Mouse (Mus musculus): ENCODE measurements around the gene Lasp1. TPM values are rescaled to one million over a fixed set of nuclear protein-coding genes. Genes with fewer than 3 reads are reported as not detected.

The Lasp1 gene
- polyA plus RNA-seq, 1 experiment: 167 TPM

- Histone ChIP-seq H3K36me3 (ENCODE audit: control insufficient read depth, insufficient read depth, low read length) (peaks cover 27% of the 10 kb centered on the region), H3K27ac (ENCODE audit: control insufficient read depth, insufficient read depth, low read length) (no peak overlapping the region), H3K4me3 (ENCODE audit: control insufficient read depth, insufficient read depth, low read length) (no peak overlapping the region), H3K4me1 (replicated peaks; ENCODE audit: control insufficient read depth, insufficient read depth, low read length) (peaks cover 40% of the 10 kb centered on the region), H3K27me3 (ENCODE audit: control insufficient read depth, insufficient read depth, low read length) (no peaks in the 10 kb centered on the region)
- WGBS: 93% methylated on average over 3 of the region's 3 CpGs
- DNase-seq: no peak
- TF ChIP-seq POLR2A (IDR thresholded peaks at IDR 0.05; ENCODE audit: control insufficient read depth, extremely low read depth, insufficient read depth, low read length, poor library complexity): no peak
- TF ChIP-seq CTCF (IDR thresholded peaks at IDR 0.05; ENCODE audit: borderline replicate concordance, control insufficient read depth, extremely low read depth, insufficient read depth, low read length, poor library complexity): no peak
These were observed 13.7 kb downstream of the Lasp1 start for GRCm38 (mm10) chr11:97812491-97812921.

GRCm38 (mm10) chr11:97813085-97813484 is 14.3 kb downstream of the Lasp1 start:
- H3K36me3 ChIP-seq (ENCODE audit: control insufficient read depth, insufficient read depth, low read length): peaks cover 30% of the 10 kb centered on the region
- no peak overlapping the region for H3K27ac ChIP-seq (ENCODE audit: control insufficient read depth, insufficient read depth, low read length)
- peaks cover 36% of the 10 kb centered on the region for H3K4me1 ChIP-seq (replicated peaks; ENCODE audit: control insufficient read depth, insufficient read depth, low read length)
- 89% methylated on average over 7 of the region's 7 CpGs for WGBS
- no peak for TF ChIP-seq POLR2A (IDR thresholded peaks at IDR 0.05; ENCODE audit: control insufficient read depth, extremely low read depth, insufficient read depth, low read length, poor library complexity)
- no peak for TF ChIP-seq CTCF (IDR thresholded peaks at IDR 0.05; ENCODE audit: borderline replicate concordance, control insufficient read depth, extremely low read depth, insufficient read depth, low read length, poor library complexity)
- no peak overlapping the region for H3K4me3 ChIP-seq (ENCODE audit: control insufficient read depth, insufficient read depth, low read length)
- no peaks in the 10 kb centered on the region for H3K27me3 ChIP-seq (ENCODE audit: control insufficient read depth, insufficient read depth, low read length)
- no peak for DNase-seq

- TF ChIP-seq CTCF (IDR thresholded peaks at IDR 0.05; ENCODE audit: borderline replicate concordance, control insufficient read depth, extremely low read depth, insufficient read depth, low read length, poor library complexity): no peak
- no peak for TF ChIP-seq POLR2A (IDR thresholded peaks at IDR 0.05; ENCODE audit: control insufficient read depth, extremely low read depth, insufficient read depth, low read length, poor library complexity)
- no peak for DNase-seq
- Histone ChIP-seq H3K4me1 (replicated peaks; ENCODE audit: control insufficient read depth, insufficient read depth, low read length) (peaks cover 31% of the 10 kb centered on the region), H3K27ac (ENCODE audit: control insufficient read depth, insufficient read depth, low read length) (no peak overlapping the region), H3K4me3 (ENCODE audit: control insufficient read depth, insufficient read depth, low read length) (no peak overlapping the region), H3K36me3 (ENCODE audit: control insufficient read depth, insufficient read depth, low read length) (peaks cover 32% of the 10 kb centered on the region), H3K27me3 (ENCODE audit: control insufficient read depth, insufficient read depth, low read length) (no peaks in the 10 kb centered on the region)
- WGBS: 85% methylated on average over 17 of the region's 17 CpGs
These were observed 15.1 kb downstream of the Lasp1 start for GRCm38 (mm10) chr11:97813746-97814515.

- Histone ChIP-seq H3K36me3 (ENCODE audit: control insufficient read depth, insufficient read depth, low read length) (peaks cover 32% of the 10 kb centered on the region), H3K27ac (ENCODE audit: control insufficient read depth, insufficient read depth, low read length) (no peak overlapping the region), H3K4me1 (replicated peaks; ENCODE audit: control insufficient read depth, insufficient read depth, low read length) (peaks cover 16% of the 10 kb centered on the region), H3K27me3 (ENCODE audit: control insufficient read depth, insufficient read depth, low read length) (no peaks in the 10 kb centered on the region), H3K4me3 (ENCODE audit: control insufficient read depth, insufficient read depth, low read length) (no peak overlapping the region)
- no peak for DNase-seq
- WGBS: 96% methylated on average over 11 of the region's 11 CpGs
- no peak for TF ChIP-seq POLR2A (IDR thresholded peaks at IDR 0.05; ENCODE audit: control insufficient read depth, extremely low read depth, insufficient read depth, low read length, poor library complexity)
- no peak for TF ChIP-seq CTCF (IDR thresholded peaks at IDR 0.05; ENCODE audit: borderline replicate concordance, control insufficient read depth, extremely low read depth, insufficient read depth, low read length, poor library complexity)
These were observed 16.9 kb downstream of the Lasp1 start for GRCm38 (mm10) chr11:97815736-97816135.

- TF ChIP-seq CTCF (IDR thresholded peaks at IDR 0.05; ENCODE audit: borderline replicate concordance, control insufficient read depth, extremely low read depth, insufficient read depth, low read length, poor library complexity) (no peak), POLR2A (IDR thresholded peaks at IDR 0.05; ENCODE audit: control insufficient read depth, extremely low read depth, insufficient read depth, low read length, poor library complexity) (no peak)
- H3K4me1 ChIP-seq (replicated peaks; ENCODE audit: control insufficient read depth, insufficient read depth, low read length): peaks cover 12% of the 10 kb centered on the region
- H3K4me3 ChIP-seq (ENCODE audit: control insufficient read depth, insufficient read depth, low read length): no peak overlapping the region
- no peak for DNase-seq
- no peak overlapping the region for H3K27ac ChIP-seq (ENCODE audit: control insufficient read depth, insufficient read depth, low read length)
- WGBS: 89% methylated on average over 5 of the region's 5 CpGs
- H3K27me3 ChIP-seq (ENCODE audit: control insufficient read depth, insufficient read depth, low read length): no peaks in the 10 kb centered on the region
- peaks cover 32% of the 10 kb centered on the region for H3K36me3 ChIP-seq (ENCODE audit: control insufficient read depth, insufficient read depth, low read length)
These were observed 17.4 kb downstream of the Lasp1 start for GRCm38 (mm10) chr11:97816176-97816575.

GRCm38 (mm10) chr11:97816916-97817315 is 18.1 kb downstream of the Lasp1 start:
- DNase-seq: no peak
- peaks cover 32% of the 10 kb centered on the region for H3K36me3 ChIP-seq (ENCODE audit: control insufficient read depth, insufficient read depth, low read length)
- WGBS: 87% methylated on average over 9 of the region's 9 CpGs
- H3K4me3 ChIP-seq (ENCODE audit: control insufficient read depth, insufficient read depth, low read length): no peak overlapping the region
- no peak for TF ChIP-seq CTCF (IDR thresholded peaks at IDR 0.05; ENCODE audit: borderline replicate concordance, control insufficient read depth, extremely low read depth, insufficient read depth, low read length, poor library complexity)
- no peak for TF ChIP-seq POLR2A (IDR thresholded peaks at IDR 0.05; ENCODE audit: control insufficient read depth, extremely low read depth, insufficient read depth, low read length, poor library complexity)
- no peak overlapping the region for H3K27ac ChIP-seq (ENCODE audit: control insufficient read depth, insufficient read depth, low read length)
- H3K4me1 ChIP-seq (replicated peaks; ENCODE audit: control insufficient read depth, insufficient read depth, low read length): peaks cover 8% of the 10 kb centered on the region
- no peaks in the 10 kb centered on the region for H3K27me3 ChIP-seq (ENCODE audit: control insufficient read depth, insufficient read depth, low read length)

All from thymus, adult 2 months (tissue).